Mouse (Mus musculus): ENCODE results near the gene Zfp839. TPM values are rescaled to one million over a fixed set of nuclear protein-coding genes. Genes with fewer than 3 reads are reported as not detected.

Gene Zfp839
- total and polyA plus RNA-seq, 2 experiments from 2014 or later: 2.8 to 7.0 TPM

- H3K27me3 ChIP-seq (ENCODE audit: insufficient read depth, low read length): no peaks in the 10 kb centered on the region
- WGBS: 89% methylated on average over 2 of the region's 2 CpGs
- TF ChIP-seq CTCF (IDR thresholded peaks at IDR 0.05; ENCODE audit: low read depth): no peak; the same call in 1 of the 2 replicates
- no peak overlapping the region for H3K4me3 ChIP-seq (ENCODE audit: low read length)
- H3K4me1 ChIP-seq (ENCODE audit: insufficient read depth, low read length): no peaks in the 10 kb centered on the region
- no peak overlapping the region for H3K4me2 ChIP-seq (ENCODE audit: low read depth, low read length)
- no peak overlapping the region for H3K27ac ChIP-seq
- H3K9ac ChIP-seq (replicated peaks; ENCODE audit: low read length): no peak overlapping the region
- no peak for DNase-seq (ENCODE audit: low spot score)
- ATAC-seq: no peak
- no peaks in the 10 kb centered on the region for H3K9me3 ChIP-seq (ENCODE audit: low read length)
- H3K36me3 ChIP-seq (ENCODE audit: insufficient read depth, low read length): no peaks in the 10 kb centered on the region
Observed at GRCm38 (mm10) chr12:110821787-110822186, 28.3 kb upstream of the Zfp839 start.

GRCm38 (mm10) chr12:110822366-110822765 is 27.7 kb upstream of the Zfp839 start:
- Histone ChIP-seq H3K36me3 (ENCODE audit: insufficient read depth, low read length) (no peaks in the 10 kb centered on the region), H3K9ac (replicated peaks; ENCODE audit: low read length) (no peak overlapping the region), H3K27ac (no peak overlapping the region), H3K27me3 (ENCODE audit: insufficient read depth, low read length) (no peaks in the 10 kb centered on the region), H3K4me2 (ENCODE audit: low read depth, low read length) (no peak overlapping the region), H3K4me1 (ENCODE audit: insufficient read depth, low read length) (no peaks in the 10 kb centered on the region), H3K4me3 (ENCODE audit: low read length) (no peak overlapping the region), H3K9me3 (ENCODE audit: low read length) (no peaks in the 10 kb centered on the region)
- DNase-seq (ENCODE audit: low spot score) (no peak), ATAC-seq (no peak)
- WGBS: 91% methylated on average over 7 of the region's 7 CpGs
- TF ChIP-seq CTCF (IDR thresholded peaks at IDR 0.05; ENCODE audit: low read depth): no peak

- WGBS: 97% methylated on average over 4 of the region's 4 CpGs
- Histone ChIP-seq H3K9ac (replicated peaks; ENCODE audit: low read length) (no peak overlapping the region), H3K4me2 (ENCODE audit: low read depth, low read length) (no peak overlapping the region), H3K4me1 (ENCODE audit: insufficient read depth, low read length) (no peaks in the 10 kb centered on the region), H3K27ac (no peak overlapping the region), H3K9me3 (ENCODE audit: low read length) (no peaks in the 10 kb centered on the region), H3K36me3 (ENCODE audit: insufficient read depth, low read length) (no peaks in the 10 kb centered on the region), H3K27me3 (ENCODE audit: insufficient read depth, low read length) (no peaks in the 10 kb centered on the region), H3K4me3 (ENCODE audit: low read length) (no peak overlapping the region)
- no peak for DNase-seq (ENCODE audit: low spot score)
- no peak for TF ChIP-seq CTCF (IDR thresholded peaks at IDR 0.05; ENCODE audit: low read depth)
- ATAC-seq: no peak
Observed at GRCm38 (mm10) chr12:110828908-110829307, 21.1 kb upstream of the Zfp839 start.

- H3K9ac ChIP-seq (replicated peaks; ENCODE audit: low read length): no peak overlapping the region
- ATAC-seq (no peak), DNase-seq (ENCODE audit: low spot score) (no peak)
- H3K27ac ChIP-seq: no peak overlapping the region
- H3K4me3 ChIP-seq (ENCODE audit: low read length): no peak overlapping the region
- H3K36me3 ChIP-seq (ENCODE audit: insufficient read depth, low read length): no peaks in the 10 kb centered on the region
- 86% methylated on average over 9 of the region's 11 CpGs for WGBS
- no peaks in the 10 kb centered on the region for H3K27me3 ChIP-seq (ENCODE audit: insufficient read depth, low read length)
- no peak overlapping the region for H3K4me2 ChIP-seq (ENCODE audit: low read depth, low read length)
- H3K9me3 ChIP-seq (ENCODE audit: low read length): no peaks in the 10 kb centered on the region
- no peak for TF ChIP-seq CTCF (IDR thresholded peaks at IDR 0.05; ENCODE audit: low read depth)
- H3K4me1 ChIP-seq (ENCODE audit: insufficient read depth, low read length): no peaks in the 10 kb centered on the region
Observed at GRCm38 (mm10) chr12:110830293-110831024, 19.6 kb upstream of the Zfp839 start.

GRCm38 (mm10) chr12:110835182-110835581 is 14.9 kb upstream of the Zfp839 start:
- H3K4me2 ChIP-seq (ENCODE audit: low read depth, low read length): no peak overlapping the region
- ATAC-seq (no peak), DNase-seq (ENCODE audit: low spot score) (no peak)
- H3K9ac ChIP-seq (replicated peaks; ENCODE audit: low read length): no peak overlapping the region
- no peak overlapping the region for H3K27ac ChIP-seq
- 95% methylated on average over 3 of the region's 3 CpGs for WGBS
- H3K36me3 ChIP-seq (ENCODE audit: insufficient read depth, low read length): no peaks in the 10 kb centered on the region
- no peak for TF ChIP-seq CTCF (IDR thresholded peaks at IDR 0.05; ENCODE audit: low read depth)
- no peak overlapping the region for H3K4me3 ChIP-seq (ENCODE audit: low read length)
- no peaks in the 10 kb centered on the region for H3K9me3 ChIP-seq (ENCODE audit: low read length)
- H3K4me1 ChIP-seq (ENCODE audit: insufficient read depth, low read length): 0 out of 2 replicates have a peak, but pooled peaks cover 3% of the 10 kb centered on the region
- H3K27me3 ChIP-seq (ENCODE audit: insufficient read depth, low read length): no peaks in the 10 kb centered on the region

GRCm38 (mm10) chr12:110836729-110837128 is 13.3 kb upstream of the Zfp839 start:
- peak overlapping the region; percentile 70 for H3K27ac ChIP-seq
- H3K36me3 ChIP-seq (ENCODE audit: insufficient read depth, low read length): no peaks in the 10 kb centered on the region
- TF ChIP-seq CTCF (IDR thresholded peaks at IDR 0.05; ENCODE audit: low read depth): no peak
- H3K4me3 ChIP-seq (ENCODE audit: low read length): no peak overlapping the region
- 0 out of 2 replicates have a peak, but pooled peaks cover 3% of the 10 kb centered on the region for H3K4me1 ChIP-seq (ENCODE audit: insufficient read depth, low read length)
- no peaks in the 10 kb centered on the region for H3K9me3 ChIP-seq (ENCODE audit: low read length)
- ATAC-seq (no peak; the same call in 1 of the 2 replicates), DNase-seq (ENCODE audit: low spot score) (no peak)
- no peaks in the 10 kb centered on the region for H3K27me3 ChIP-seq (ENCODE audit: insufficient read depth, low read length)
- no peak overlapping the region for H3K9ac ChIP-seq (replicated peaks; ENCODE audit: low read length)
- H3K4me2 ChIP-seq (ENCODE audit: low read depth, low read length): 0 out of 2 replicates have a peak overlapping the region, but pooled peaks have one; percentile 6
- 31% methylated on average over 6 of the region's 6 CpGs for WGBS

All from hindbrain, postnatal 0 days (tissue).